Mouse (Mus musculus) lung, postnatal 0 days (tissue): ENCODE measurements around the gene Rab11a. TPM values are rescaled to one million over a fixed set of nuclear protein-coding genes. Genes with fewer than 3 reads are reported as not detected.

Experiments
- ATAC-seq: fragments of 200-750 bp; cut with Nextera tagmentation; 2 replicates; pipeline ENCODE4 v1.8.0; 2017; ENCODE audit warnings: moderate library complexity
- DNase-seq: peaks from one replicate; pipeline ENCODE4 v3.0.0-alpha.2; 2016; ENCODE audit warnings: low spot score
- H3K27ac ChIP-seq: fragments of 300-500 bp; sonication (generic); 2 replicates; pipeline ENCODE4 v1.5.1; 2014; ENCODE audit warnings: antibody characterized with exemption, mild to moderate bottlenecking, low read length, mixed read lengths
- H3K27me3 ChIP-seq: fragments of 300-500 bp; sonication (generic); replicated peaks from 2 replicates; pipeline ENCODE4 v1.6.1; 2014; ENCODE audit warnings: low read length, mixed read lengths; ENCODE audit not compliant: insufficient read depth
- H3K36me3 ChIP-seq: fragments of 300-500 bp; sonication (generic); 2 replicates; pipeline ENCODE4 v1.6.1; 2014; ENCODE audit warnings: low read length, mixed read lengths; ENCODE audit not compliant: insufficient read depth
- H3K4me1 ChIP-seq: fragments of 300-500 bp; sonication (generic); 2 replicates; pipeline ENCODE4 v1.6.1; 2014; ENCODE audit warnings: antibody characterized with exemption, low read depth, low read length, mixed read lengths; ENCODE audit not compliant: insufficient read depth
- H3K4me2 ChIP-seq: fragments of 300-500 bp; sonication (generic); replicated peaks from 2 replicates; pipeline ENCODE4 v1.6.1; 2014; ENCODE audit warnings: low read depth, mild to moderate bottlenecking, low read length, moderate library complexity, mixed read lengths
- H3K4me3 ChIP-seq: fragments of 300-500 bp; sonication (generic); 2 replicates; pipeline ENCODE4 v1.5.1; 2014; ENCODE audit warnings: low read depth, low read length
- H3K9ac ChIP-seq: fragments of 300-500 bp; sonication (generic); replicated peaks from 2 replicates; pipeline ENCODE4 v1.6.1; 2014; ENCODE audit warnings: low read depth, mild to moderate bottlenecking
- H3K9me3 ChIP-seq: fragments of 300-500 bp; sonication (generic); 2 replicates; pipeline ENCODE4 v1.6.1; 2016; ENCODE audit warnings: low read length, mixed read lengths
- CTCF ChIP-seq: IDR thresholded peaks from 2 replicates; pipeline ENCODE4 v1.5.1; 2016; ENCODE audit warnings: antibody characterized with exemption, mild to moderate bottlenecking
- EP300 ChIP-seq: IDR thresholded peaks from 2 replicates; pipeline ENCODE4 v1.6.1; 2016; ENCODE audit warnings: antibody characterized with exemption, mild to moderate bottlenecking, control low read depth
- WGBS: fragments of 180-500 bp; shearing (Covaris S2); extraction: QIAGEN DNeasy Blood & Tissue Kit; methylation state at CpG from one replicate; pipeline ENCODE4 v1.1.7; 2014; 5-methylcytosine and 5-hydroxymethylcytosine counted together
- microRNA-seq: library from miRNA; unstranded; fragments of <30 nt; microRNA quantifications from one replicate; pipeline ENCODE4, GENCODE M21; 2016
- polyA plus RNA-seq: library from polyadenylated mRNA; unstranded; fragments of >200 nt; fragmentation: Nextera tagmentation; extraction: Ambion mirVana; gene quantifications from 2 replicates; pipeline ENCODE4 v1.2.1, GENCODE M21; 2015

The Rab11a gene
- polyA plus RNA-seq, 1 experiment from 2014 or later = 674 TPM

GRCm38 (mm10) chr9:64668001-64668400 lies 69.6 kb downstream of the Rab11a start:
- Histone ChIP-seq H3K27me3 (no peaks in the 10 kb centered on the region), H3K4me1 (no peaks in the 10 kb centered on the region), H3K36me3 (no peaks in the 10 kb centered on the region), H3K27ac (no peak overlapping the region), H3K4me3 (no peak overlapping the region), H3K9me3 (no peaks in the 10 kb centered on the region), H3K4me2 (no peak overlapping the region), H3K9ac (no peak overlapping the region)
- ATAC-seq (no peak), DNase-seq (no peak)
- WGBS = 59% methylated on average over 2 of the region's 2 CpGs
- TF ChIP-seq EP300 (no peak), CTCF (no peak)

DNA sequence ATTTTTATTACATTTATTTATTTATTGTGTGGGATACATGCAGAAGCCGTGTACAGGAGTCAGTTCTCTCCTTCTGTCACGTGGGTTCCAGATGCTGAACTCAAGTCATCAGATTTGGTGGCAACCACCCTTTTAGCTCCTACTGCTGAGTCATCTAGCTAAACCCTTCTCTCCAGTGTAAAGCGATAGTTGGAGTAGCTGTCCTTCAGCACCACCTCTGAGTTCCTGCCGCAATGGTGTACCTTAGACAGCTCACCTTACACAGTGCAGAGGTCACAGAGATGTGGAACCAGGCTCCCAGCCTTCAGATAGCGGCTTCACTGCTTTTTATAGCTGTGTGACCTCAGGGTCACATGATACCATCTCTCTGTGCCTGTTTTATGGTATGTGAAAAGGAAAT lies 70.0 kb downstream of the Rab11a start:
- Histone ChIP-seq H3K36me3 (no peaks in the 10 kb centered on the region), H3K27ac (no peak overlapping the region), H3K4me2 (no peak overlapping the region), H3K9me3 (no peaks in the 10 kb centered on the region), H3K4me1 (no peaks in the 10 kb centered on the region), H3K9ac (no peak overlapping the region), H3K4me3 (no peak overlapping the region), H3K27me3 (no peaks in the 10 kb centered on the region)
- ATAC-seq (peak; percentile 64), DNase-seq (peak; percentile 66)
- WGBS = 3% methylated on average over 5 of the region's 5 CpGs
- TF ChIP-seq CTCF = no peak
- TF ChIP-seq EP300 = no peak

DNA sequence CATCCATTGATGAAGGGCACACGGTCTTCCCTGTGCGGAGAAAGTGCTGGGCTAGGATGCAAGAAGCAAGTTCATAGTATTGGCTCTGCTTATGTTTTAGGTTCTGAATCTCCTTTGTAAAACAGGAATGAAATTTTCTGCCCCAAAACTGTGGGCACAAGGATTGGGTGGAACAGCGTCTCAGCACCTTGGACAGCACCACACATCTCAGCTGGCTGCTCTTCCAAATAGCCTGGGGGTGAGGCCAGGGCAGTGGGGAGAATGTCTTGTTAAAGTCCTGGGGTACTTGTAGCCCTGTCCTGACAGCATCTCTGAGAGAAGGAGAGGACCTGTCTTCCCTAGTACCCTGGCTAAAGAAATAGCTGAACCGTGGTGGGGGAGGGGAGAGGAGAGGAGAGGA lies 71.0 kb downstream of the Rab11a start:
- no peaks in the 10 kb centered on the region for H3K9me3 ChIP-seq
- no peak overlapping the region for H3K9ac ChIP-seq
- TF ChIP-seq CTCF (no peak), EP300 (no peak)
- H3K27ac ChIP-seq = no peak overlapping the region
- no peak for ATAC-seq
- DNase-seq = peak; percentile 42
- no peaks in the 10 kb centered on the region for H3K27me3 ChIP-seq
- no peak overlapping the region for H3K4me3 ChIP-seq
- no peak overlapping the region for H3K4me2 ChIP-seq
- 34% methylated on average over 4 of the region's 4 CpGs for WGBS
- no peaks in the 10 kb centered on the region for H3K4me1 ChIP-seq
- H3K36me3 ChIP-seq = no peaks in the 10 kb centered on the region

Small RNA genes lying within 50 kb of the gene (microRNA-seq; reads per million reads assigned to microRNA genes)
- gene Gm47308 = not detected

Other genes with a start within 250 kb of the Rab11a start
- 6.3 and 7.1 TPM in 2 replicates for gene Dennd4a, start 73.6 kb upstream of the Rab11a start, polyA plus RNA-seq
- 0.04 TPM in 2 replicates for gene Slc24a1, start 213.8 kb upstream of the Rab11a start, polyA plus RNA-seq
- gene Ints14, start 223.1 kb upstream of the Rab11a start, polyA plus RNA-seq = 25.5 and 25.6 TPM in 2 replicates